Mouse (Mus musculus): ENCODE data around the gene Stk39. TPM values are rescaled to one million over a fixed set of nuclear protein-coding genes. Genes with fewer than 3 reads are reported as not detected.
A peak's percentile ranks its signal among the peaks of the same experiment; 100 is the strongest.

Stk39 gene
- total RNA-seq, 2 experiments from 2014 or later = 67.5 to 80.3 TPM

- intact Hi-C loops (cut with DNase I) = loop anchor here (2.0 kb wide), 2 partner anchors 40 to 54 kb away; no protein-coding TSS in a partner anchor
- peak in 1 of 2 experiments; percentile 45 for DNase-seq
These were observed 40.8 kb downstream of the Stk39 start for GRCm38 (mm10) chr2:68431024-68431962.

- intact Hi-C loops (cut with DNase I) = loop anchor here (2.0 kb wide), 2 partner anchors 40 to 54 kb away; no protein-coding TSS in a partner anchor
- DNase-seq = no peak
These were observed 41.6 kb downstream of the Stk39 start for GRCm38 (mm10) chr2:68430493-68430892.

GRCm38 (mm10) chr2:68429436-68429835, 42.6 kb downstream of the Stk39 start:
- no peak for DNase-seq
- intact Hi-C loops (cut with DNase I) = no loop called here

- intact Hi-C loops (cut with DNase I) = no loop called here
- DNase-seq = no peak
These were observed 45.0 kb downstream of the Stk39 start for GRCm38 (mm10) chr2:68426977-68427577.

GRCm38 (mm10) chr2:68426074-68426473, 46.0 kb downstream of the Stk39 start:
- DNase-seq = no peak
- intact Hi-C loops (cut with DNase I) = no loop called here

GRCm38 (mm10) chr2:68421002-68421401, 51.1 kb downstream of the Stk39 start:
- no peak for DNase-seq
- intact Hi-C loops (cut with DNase I) = no loop called here

- DNase-seq = no peak
- intact Hi-C loops (cut with DNase I) = no loop called here
These were observed 51.8 kb downstream of the Stk39 start for GRCm38 (mm10) chr2:68420223-68420622.

GRCm38 (mm10) chr2:68419746-68420145, 52.3 kb downstream of the Stk39 start:
- DNase-seq = no peak
- intact Hi-C loops (cut with DNase I) = loop anchor here (5.0 kb wide), 1 partner anchor 37 kb away; no protein-coding TSS in a partner anchor

- no peak for DNase-seq
- intact Hi-C loops (cut with DNase I) = loop anchor here (5.0 kb wide), 1 partner anchor 37 kb away; no protein-coding TSS in a partner anchor
These were observed 52.9 kb downstream of the Stk39 start for GRCm38 (mm10) chr2:68419165-68419564.

GRCm38 (mm10) chr2:68417081-68417480, 55.0 kb downstream of the Stk39 start:
- no peak for DNase-seq
- intact Hi-C loops (cut with DNase I) = loop anchor here (5.0 kb wide), 1 partner anchor 35 kb away; no protein-coding TSS in a partner anchor

- intact Hi-C loops (cut with DNase I) = loop anchor here (5.0 kb wide), 1 partner anchor 33 kb away; no protein-coding TSS in a partner anchor
- DNase-seq = no peak
These were observed 56.4 kb downstream of the Stk39 start for GRCm38 (mm10) chr2:68415691-68416090.

GRCm38 (mm10) chr2:68412149-68412548, 59.9 kb downstream of the Stk39 start:
- intact Hi-C loops (cut with DNase I) = no loop called here
- DNase-seq = no peak

- intact Hi-C loops (cut with DNase I) = no loop called here
- DNase-seq = no peak
These were observed 60.9 kb downstream of the Stk39 start for GRCm38 (mm10) chr2:68411201-68411600.

GRCm38 (mm10) chr2:68409640-68410215, 62.3 kb downstream of the Stk39 start:
- intact Hi-C loops (cut with DNase I) = no loop called here
- DNase-seq = no peak

- DNase-seq = no peak
- intact Hi-C loops (cut with DNase I) = no loop called here
These were observed 63.6 kb downstream of the Stk39 start for GRCm38 (mm10) chr2:68408271-68408980.

- DNase-seq = no peak
- intact Hi-C loops (cut with DNase I) = no loop called here
These were observed 64.7 kb downstream of the Stk39 start for GRCm38 (mm10) chr2:68407179-68407950.

- DNase-seq = no peak
These were observed 65.4 kb downstream of the Stk39 start for GRCm38 (mm10) chr2:68406571-68407074.

GRCm38 (mm10) chr2:68405163-68405715, 66.8 kb downstream of the Stk39 start:
- intact Hi-C loops (cut with DNase I) = no loop called here
- DNase-seq = no peak

More at GRCm38 (mm10) chr2:68406571-68407074, 65.4 kb downstream of the Stk39 start:
- intact Hi-C loops (cut with DNase I) = no loop called here

Measured in heart, postnatal 36 days (tissue).